Mouse (Mus musculus): Measurements from ENCODE around the gene Trappc2l. TPM values are rescaled to one million over a fixed set of nuclear protein-coding genes. Genes with fewer than 3 reads are reported as not detected.

The Trappc2l gene
- polyA plus RNA-seq, 1 experiment from 2014 or later = 49.8 TPM

GRCm38 (mm10) chr8:122575735-122576647, 35.4 kb upstream of the Trappc2l start:
- peak overlapping the region; percentile 86 for H3K9ac ChIP-seq (ENCODE audit: low read depth, low read length)
- peaks cover 35% of the 10 kb centered on the region for H3K4me1 ChIP-seq (ENCODE audit: control insufficient read depth, insufficient read depth, low read length)
- peak overlapping the region; percentile 59 for H3K27ac ChIP-seq (ENCODE audit: low read depth, low read length)

GRCm38 (mm10) chr8:122576648-122577022, 34.8 kb upstream of the Trappc2l start, which contains the start of gene Aprt:
TSS of gene Aprt (minus strand) at chr8:122576909.
- Histone ChIP-seq H3K27me3 (ENCODE audit: control insufficient read depth, insufficient read depth, low read length) (no peaks in the 10 kb centered on the region), H3K4me1 (ENCODE audit: control insufficient read depth, insufficient read depth, low read length) (peaks cover 35% of the 10 kb centered on the region), H3K9ac (ENCODE audit: low read depth, low read length) (peak within 1 kb of the TSS; percentile 86), H3K9me3 (replicated peaks; ENCODE audit: control insufficient read depth, low read length) (no peaks in the 10 kb centered on the region), H3K36me3 (ENCODE audit: control insufficient read depth, insufficient read depth, low read length) (peaks cover 16% of the 10 kb centered on the region), H3K27ac (ENCODE audit: low read depth, low read length) (peak within 1 kb of the TSS; percentile 59), H3K4me2 (peak within 1 kb of the TSS; percentile 88), H3K4me3 (ENCODE audit: low read depth, low read length) (peak within 1 kb of the TSS; percentile 67)
- peak; percentile 86 for ATAC-seq (replicated peaks; ENCODE audit: insufficient number of reproducible peaks, low FRiP score, low TSS enrichment)
- 1% methylated on average over 39 of the region's 39 CpGs for WGBS (ENCODE audit: insufficient replicate concordance)

More at GRCm38 (mm10) chr8:122575735-122576647, 35.4 kb upstream of the Trappc2l start:
- Histone ChIP-seq H3K27me3 (ENCODE audit: control insufficient read depth, insufficient read depth, low read length) (no peaks in the 10 kb centered on the region), H3K36me3 (ENCODE audit: control insufficient read depth, insufficient read depth, low read length) (peaks cover 23% of the 10 kb centered on the region), H3K9me3 (replicated peaks; ENCODE audit: control insufficient read depth, low read length) (no peaks in the 10 kb centered on the region), H3K4me2 (peak overlapping the region; percentile 88), H3K4me3 (ENCODE audit: low read depth, low read length) (peak overlapping the region; percentile 67)
- 17% methylated on average over 21 of the region's 21 CpGs for WGBS (ENCODE audit: insufficient replicate concordance)
- ATAC-seq (replicated peaks; ENCODE audit: insufficient number of reproducible peaks, low FRiP score, low TSS enrichment) = no peak

GRCm38 (mm10) chr8:122577116-122577515, 34.3 kb upstream of the Trappc2l start:
- ATAC-seq (replicated peaks; ENCODE audit: insufficient number of reproducible peaks, low FRiP score, low TSS enrichment) = no peak
- no peak overlapping the region for H3K27ac ChIP-seq (ENCODE audit: low read depth, low read length)
- H3K9ac ChIP-seq (ENCODE audit: low read depth, low read length) = 0 out of 2 replicates have a peak overlapping the region, but pooled peaks have one; percentile 8
- 53% methylated on average over 10 of the region's 10 CpGs for WGBS (ENCODE audit: insufficient replicate concordance)
- no peaks in the 10 kb centered on the region for H3K27me3 ChIP-seq (ENCODE audit: control insufficient read depth, insufficient read depth, low read length)
- peaks cover 13% of the 10 kb centered on the region for H3K36me3 ChIP-seq (ENCODE audit: control insufficient read depth, insufficient read depth, low read length)
- peak overlapping the region; percentile 88 for H3K4me2 ChIP-seq
- H3K4me3 ChIP-seq (ENCODE audit: low read depth, low read length) = peak overlapping the region; percentile 67; the same call in 1 of the 2 replicates
- no peaks in the 10 kb centered on the region for H3K9me3 ChIP-seq (replicated peaks; ENCODE audit: control insufficient read depth, low read length)
- peaks cover 35% of the 10 kb centered on the region for H3K4me1 ChIP-seq (ENCODE audit: control insufficient read depth, insufficient read depth, low read length)

- no peak overlapping the region for H3K4me2 ChIP-seq
- no peaks in the 10 kb centered on the region; the same call in none of the 2 replicates for H3K36me3 ChIP-seq (ENCODE audit: control insufficient read depth, insufficient read depth, low read length)
- WGBS (ENCODE audit: insufficient replicate concordance) = 33% methylated on average over 7 of the region's 7 CpGs
- H3K9me3 ChIP-seq (replicated peaks; ENCODE audit: control insufficient read depth, low read length) = no peaks in the 10 kb centered on the region
- H3K27me3 ChIP-seq (ENCODE audit: control insufficient read depth, insufficient read depth, low read length) = no peaks in the 10 kb centered on the region
- H3K9ac ChIP-seq (ENCODE audit: low read depth, low read length) = no peak overlapping the region
- no peak overlapping the region for H3K4me3 ChIP-seq (ENCODE audit: low read depth, low read length)
- peaks cover 32% of the 10 kb centered on the region for H3K4me1 ChIP-seq (ENCODE audit: control insufficient read depth, insufficient read depth, low read length)
- no peak overlapping the region for H3K27ac ChIP-seq (ENCODE audit: low read depth, low read length)
- no peak for ATAC-seq (replicated peaks; ENCODE audit: insufficient number of reproducible peaks, low FRiP score, low TSS enrichment)
Measured at GRCm38 (mm10) chr8:122579196-122579595, 32.2 kb upstream of the Trappc2l start.

GRCm38 (mm10) chr8:122580926-122581325, 30.5 kb upstream of the Trappc2l start:
- no peaks in the 10 kb centered on the region for H3K27me3 ChIP-seq (ENCODE audit: control insufficient read depth, insufficient read depth, low read length)
- peaks cover 15% of the 10 kb centered on the region for H3K4me1 ChIP-seq (ENCODE audit: control insufficient read depth, insufficient read depth, low read length)
- no peak for ATAC-seq (replicated peaks; ENCODE audit: insufficient number of reproducible peaks, low FRiP score, low TSS enrichment)
- 47% methylated on average over 15 of the region's 15 CpGs for WGBS (ENCODE audit: insufficient replicate concordance)
- no peak overlapping the region for H3K4me3 ChIP-seq (ENCODE audit: low read depth, low read length)
- no peak overlapping the region for H3K9ac ChIP-seq (ENCODE audit: low read depth, low read length)
- no peak overlapping the region for H3K4me2 ChIP-seq
- H3K27ac ChIP-seq (ENCODE audit: low read depth, low read length) = no peak overlapping the region
- no peaks in the 10 kb centered on the region for H3K9me3 ChIP-seq (replicated peaks; ENCODE audit: control insufficient read depth, low read length)
- H3K36me3 ChIP-seq (ENCODE audit: control insufficient read depth, insufficient read depth, low read length) = no peaks in the 10 kb centered on the region

- ATAC-seq (replicated peaks; ENCODE audit: insufficient number of reproducible peaks, low FRiP score, low TSS enrichment) = no peak
- Histone ChIP-seq H3K4me1 (ENCODE audit: control insufficient read depth, insufficient read depth, low read length) (peaks cover 2% of the 10 kb centered on the region; the same call in 1 of the 2 replicates), H3K27me3 (ENCODE audit: control insufficient read depth, insufficient read depth, low read length) (no peaks in the 10 kb centered on the region), H3K36me3 (ENCODE audit: control insufficient read depth, insufficient read depth, low read length) (no peaks in the 10 kb centered on the region), H3K27ac (ENCODE audit: low read depth, low read length) (no peak overlapping the region), H3K4me3 (ENCODE audit: low read depth, low read length) (no peak overlapping the region), H3K4me2 (no peak overlapping the region), H3K9ac (ENCODE audit: low read depth, low read length) (no peak overlapping the region), H3K9me3 (replicated peaks; ENCODE audit: control insufficient read depth, low read length) (no peaks in the 10 kb centered on the region)
- WGBS (ENCODE audit: insufficient replicate concordance) = 67% methylated on average over 9 of the region's 9 CpGs
Measured at GRCm38 (mm10) chr8:122584981-122585380, 26.5 kb upstream of the Trappc2l start.

DNA sequence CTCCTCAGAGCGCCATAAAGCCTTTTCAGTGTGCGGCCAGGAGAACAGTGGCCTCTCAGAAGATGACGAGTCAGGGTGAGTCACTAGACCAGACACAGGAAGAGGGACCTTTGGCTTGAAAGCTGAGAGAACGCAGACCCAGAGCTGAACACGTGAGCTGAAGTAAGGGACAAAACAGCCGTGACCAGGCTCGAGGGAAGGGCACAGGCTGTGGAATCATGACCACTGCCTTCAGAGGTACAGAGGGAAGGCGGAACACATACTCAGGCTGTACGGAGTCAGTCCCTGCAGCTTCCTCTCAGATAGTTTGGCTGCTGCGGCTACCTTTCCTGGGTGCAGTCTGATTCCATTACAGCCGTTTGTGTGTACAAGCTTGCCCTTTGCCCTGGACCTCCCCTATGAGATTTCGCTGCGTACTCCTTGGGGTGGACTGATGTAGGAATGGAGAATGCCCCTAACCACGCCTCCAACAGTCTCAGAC, 26.0 kb upstream of the Trappc2l start:
- ATAC-seq (replicated peaks; ENCODE audit: insufficient number of reproducible peaks, low FRiP score, low TSS enrichment) = no peak
- no peaks in the 10 kb centered on the region for H3K9me3 ChIP-seq (replicated peaks; ENCODE audit: control insufficient read depth, low read length)
- H3K4me2 ChIP-seq = no peak overlapping the region
- H3K9ac ChIP-seq (ENCODE audit: low read depth, low read length) = no peak overlapping the region
- no peak overlapping the region for H3K27ac ChIP-seq (ENCODE audit: low read depth, low read length)
- H3K4me3 ChIP-seq (ENCODE audit: low read depth, low read length) = no peak overlapping the region
- WGBS (ENCODE audit: insufficient replicate concordance) = 49% methylated on average over 14 of the region's 14 CpGs
- no peaks in the 10 kb centered on the region for H3K27me3 ChIP-seq (ENCODE audit: control insufficient read depth, insufficient read depth, low read length)
- H3K36me3 ChIP-seq (ENCODE audit: control insufficient read depth, insufficient read depth, low read length) = no peaks in the 10 kb centered on the region
- 0 out of 2 replicates have a peak, but pooled peaks cover 2% of the 10 kb centered on the region for H3K4me1 ChIP-seq (ENCODE audit: control insufficient read depth, insufficient read depth, low read length)

DNA sequence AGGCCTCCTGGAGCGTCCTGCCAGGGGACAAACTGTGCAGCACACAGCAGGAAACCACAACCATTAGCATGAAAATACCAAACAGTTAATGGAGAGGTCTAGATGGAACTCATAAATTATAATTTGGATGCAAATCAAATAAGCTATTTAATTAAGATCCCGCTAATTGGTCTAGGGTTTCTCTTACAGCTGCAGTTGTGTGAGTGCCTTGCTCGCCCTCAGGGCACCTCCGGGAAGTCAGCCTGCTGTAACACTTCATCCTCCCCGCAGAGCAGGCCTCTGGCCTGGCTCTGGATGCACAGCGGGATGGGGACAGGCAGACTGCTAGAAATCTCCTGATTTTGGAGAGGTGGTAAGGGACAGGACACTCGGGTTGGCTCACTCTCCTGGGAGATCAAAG, 25.3 kb upstream of the Trappc2l start:
- ATAC-seq (replicated peaks; ENCODE audit: insufficient number of reproducible peaks, low FRiP score, low TSS enrichment) = no peak
- 72% methylated on average over 7 of the region's 7 CpGs for WGBS (ENCODE audit: insufficient replicate concordance)

More for the DNA sequence above, 25.3 kb upstream of the Trappc2l start:
- no peak overlapping the region for H3K4me3 ChIP-seq (ENCODE audit: low read depth, low read length)
- H3K4me1 ChIP-seq (ENCODE audit: control insufficient read depth, insufficient read depth, low read length) = 0 out of 2 replicates have a peak, but pooled peaks cover 2% of the 10 kb centered on the region
- H3K9me3 ChIP-seq (replicated peaks; ENCODE audit: control insufficient read depth, low read length) = no peaks in the 10 kb centered on the region
- no peaks in the 10 kb centered on the region for H3K27me3 ChIP-seq (ENCODE audit: control insufficient read depth, insufficient read depth, low read length)
- H3K27ac ChIP-seq (ENCODE audit: low read depth, low read length) = no peak overlapping the region
- H3K36me3 ChIP-seq (ENCODE audit: control insufficient read depth, insufficient read depth, low read length) = no peaks in the 10 kb centered on the region
- no peak overlapping the region for H3K9ac ChIP-seq (ENCODE audit: low read depth, low read length)
- H3K4me2 ChIP-seq = no peak overlapping the region
